Mouse (Mus musculus): ENCODE results near the gene Plscr3. TPM values are rescaled to one million over a fixed set of nuclear protein-coding genes. Genes with fewer than 3 reads are reported as not detected.
A peak's percentile ranks its signal among the peaks of the same experiment; 100 is the strongest.

The Plscr3 gene
- total and polyA plus RNA-seq, 3 experiments = 2.5 to 15.3 (median 2.9) TPM

GRCm38 (mm10) chr11:69879711-69880110 lies 33.5 kb downstream of the Plscr3 start:
- Histone ChIP-seq H3K36me3 (replicated peaks in 1 of 2; ENCODE audit: control insufficient read depth in 1 of 2, insufficient read depth in 1 of 2, low read length in 1 of 2) (peaks cover 10 to 47% of the 10 kb centered on the region in 2 experiments), H3K4me2 (ENCODE audit: insufficient read depth, low read depth, poor library complexity, severe bottlenecking) (peak overlapping the region; percentile 41), H3K27ac (ENCODE audit: insufficient read depth, low read depth) (no peak overlapping the region), H3K9ac (ENCODE audit: insufficient read depth, low read depth) (no peak overlapping the region; the same call in 1 of the 2 replicates), H3K9me3 (replicated peaks; ENCODE audit: low read length) (peaks cover 10% of the 10 kb centered on the region), H3K4me1 (ENCODE audit: control insufficient read depth in 1 of 2, insufficient read depth in 2 of 2) (peaks cover 21 to 66% of the 10 kb centered on the region in 2 experiments), H3K4me3 (replicated peaks in 1 of 3; ENCODE audit: low read depth in 2 of 3, low read length in 2 of 3, poor library complexity in 1 of 3) (peak overlapping the region in 1 of 3 experiments; percentile 74), H3K79me2 (replicated peaks; ENCODE audit: control insufficient read depth, extremely low read depth, insufficient read depth, poor library complexity, severe bottlenecking) (no peaks in the 10 kb centered on the region), H3K27me3 (replicated peaks) (no peaks in the 10 kb centered on the region)
- DNase-seq (ENCODE audit: extremely low read depth) = no peak
- TF ChIP-seq EP300 (IDR thresholded peaks at IDR 0.05; ENCODE audit: low read length) = no peak
- TF ChIP-seq RAD21 (IDR thresholded peaks at IDR 0.05; ENCODE audit: low read depth, low read length) = no peak
- no peak for TF ChIP-seq SIN3A (IDR thresholded peaks at IDR 0.05; ENCODE audit: low read length)
- TF ChIP-seq IRF4 (IDR thresholded peaks at IDR 0.05; ENCODE audit: low read depth, low read length) = no peak
- no peak for TF ChIP-seq USF1 (IDR thresholded peaks at IDR 0.05; ENCODE audit: low read depth, low read length)
- TF ChIP-seq MXI1 (IDR thresholded peaks at IDR 0.05; ENCODE audit: low read depth, low read length) = no peak
- TF ChIP-seq RCOR1 (conservative IDR thresholded peaks at IDR 0.05; ENCODE audit: low read depth, low read length) = no peak
- TF ChIP-seq ZC3H11A (IDR thresholded peaks at IDR 0.05; ENCODE audit: low read depth, low read length) = no peak
- in situ Hi-C loops (cut with MboI; ENCODE audit: low pct_ligation_motif_present, low pct_unique_long_range_greater_than_20kb, low sequenced_read_pairs) (loop anchor here (5.0 kb wide), 3 partner anchors 38 to 197 kb away; partner anchors contain the start of genes Fgf11 and Senp3), dilution Hi-C loops (cut with MboI; ENCODE audit: extremely low pct_ligation_motif_present, extremely low pct_unique_long_range_greater_than_20kb, low sequenced_read_pairs) (no loop called here)

DNA sequence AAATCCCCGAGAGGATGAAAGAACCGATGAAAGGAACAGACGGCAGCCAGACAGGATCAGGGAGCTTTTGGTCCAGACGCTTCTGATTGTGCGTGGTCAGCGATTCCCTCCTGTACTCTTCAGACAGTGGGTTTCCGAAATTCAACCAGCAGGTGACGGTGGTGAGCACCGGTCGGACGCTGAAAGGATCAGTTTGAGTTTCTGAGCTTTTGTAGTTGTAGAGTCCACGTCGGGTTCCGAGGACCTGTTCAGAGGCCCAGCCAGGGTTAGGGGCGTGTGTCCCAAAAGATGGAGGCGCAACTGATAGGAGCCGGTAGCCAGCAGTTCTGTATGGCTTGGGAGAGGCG lies 34.3 kb downstream of the Plscr3 start:
- peak overlapping the region; percentile 63 for H3K27ac ChIP-seq (ENCODE audit: insufficient read depth, low read depth)
- dilution Hi-C loops (cut with MboI; ENCODE audit: extremely low pct_ligation_motif_present, extremely low pct_unique_long_range_greater_than_20kb, low sequenced_read_pairs) (no loop called here), in situ Hi-C loops (cut with MboI; ENCODE audit: low pct_ligation_motif_present, low pct_unique_long_range_greater_than_20kb, low sequenced_read_pairs) (loop anchor here (5.0 kb wide), 1 partner anchor 37 kb away; no protein-coding TSS in a partner anchor)
- DNase-seq (ENCODE audit: extremely low read depth) = peak; percentile 88
- H3K79me2 ChIP-seq (replicated peaks; ENCODE audit: control insufficient read depth, extremely low read depth, insufficient read depth, poor library complexity, severe bottlenecking) = no peaks in the 10 kb centered on the region
- peaks cover 21 to 62% of the 10 kb centered on the region in 2 experiments for H3K4me1 ChIP-seq (ENCODE audit: control insufficient read depth in 1 of 2, insufficient read depth in 2 of 2)
- H3K36me3 ChIP-seq (replicated peaks in 1 of 2; ENCODE audit: control insufficient read depth in 1 of 2, insufficient read depth in 1 of 2, low read length in 1 of 2) = peaks cover 17 to 54% of the 10 kb centered on the region in 2 experiments
- H3K4me3 ChIP-seq (replicated peaks in 1 of 3; ENCODE audit: low read depth in 2 of 3, low read length in 2 of 3, poor library complexity in 1 of 3) = peak overlapping the region; percentile 50 to 74 (median 57)
- peak overlapping the region; percentile 56 for H3K9ac ChIP-seq (ENCODE audit: insufficient read depth, low read depth)
- H3K27me3 ChIP-seq (replicated peaks) = no peaks in the 10 kb centered on the region
- H3K4me2 ChIP-seq (ENCODE audit: insufficient read depth, low read depth, poor library complexity, severe bottlenecking) = peak overlapping the region; percentile 41
- H3K9me3 ChIP-seq (replicated peaks; ENCODE audit: low read length) = peaks cover 10% of the 10 kb centered on the region
- TF ChIP-seq POLR2AphosphoS2 (IDR thresholded peaks at IDR 0.05; ENCODE audit: low read depth, low read length) = no peak
- no peak for TF ChIP-seq ZMIZ1 (IDR thresholded peaks at IDR 0.05; ENCODE audit: low read depth, low read length)
- no peak; the same call in 1 of the 2 replicates for TF ChIP-seq UBTF (IDR thresholded peaks at IDR 0.05; ENCODE audit: low read depth, low read length)
- TF ChIP-seq POLR2A (IDR thresholded peaks at IDR 0.05; ENCODE audit: low read depth, low read length) = no peak
- TF ChIP-seq USF2 (conservative IDR thresholded peaks at IDR 0.05; ENCODE audit: low read depth, low read length) = no peak
- peak; percentile 73 for TF ChIP-seq MYC (IDR thresholded peaks at IDR 0.05; ENCODE audit: low read depth, low read length)
- no peak for TF ChIP-seq ELF1 (IDR thresholded peaks at IDR 0.05; ENCODE audit: low read depth, low read length)
- TF ChIP-seq ETS1 (conservative IDR thresholded peaks at IDR 0.05; ENCODE audit: low read depth, low read length) = no peak
- TF ChIP-seq CHD1 (IDR thresholded peaks at IDR 0.05; ENCODE audit: low read depth, low read length) = no peak
- TF ChIP-seq MAX (IDR thresholded peaks at IDR 0.05; ENCODE audit: low read length) = no peak
- no peak; the same call in 1 of the 2 replicates for TF ChIP-seq USF1 (IDR thresholded peaks at IDR 0.05; ENCODE audit: low read depth, low read length)
- TF ChIP-seq MXI1 (IDR thresholded peaks at IDR 0.05; ENCODE audit: low read depth, low read length) = no peak; the same call in 1 of the 2 replicates
- no peak; the same call in 1 of the 2 replicates for TF ChIP-seq JUND (conservative IDR thresholded peaks at IDR 0.05; ENCODE audit: low read depth, low read length)
- TF ChIP-seq ZC3H11A (IDR thresholded peaks at IDR 0.05; ENCODE audit: low read depth, low read length) = no peak
- no peak for TF ChIP-seq JUN (IDR thresholded peaks at IDR 0.05; ENCODE audit: insufficient read depth, low read depth, low read length)
- peak; percentile 93 for TF ChIP-seq SMC3 (IDR thresholded peaks at IDR 0.05; ENCODE audit: low read depth, low read length)
- no peak for TF ChIP-seq KAT2A (IDR thresholded peaks at IDR 0.05; ENCODE audit: insufficient replicate concordance, low read length)
- TF ChIP-seq MEF2A (IDR thresholded peaks at IDR 0.05; ENCODE audit: borderline replicate concordance, low read depth, low read length) = peak; percentile 13; the same call in 1 of the 2 replicates
- no peak for TF ChIP-seq EP300 (IDR thresholded peaks at IDR 0.05; ENCODE audit: low read length)
- TF ChIP-seq ZNF384 (IDR thresholded peaks at IDR 0.05; ENCODE audit: low read depth, low read length) = no peak
- no peak for TF ChIP-seq E2F4 (IDR thresholded peaks at IDR 0.05; ENCODE audit: insufficient replicate concordance, low read depth, low read length)
- TF ChIP-seq RAD21 (IDR thresholded peaks at IDR 0.05; ENCODE audit: low read depth, low read length) = peak; percentile 64
- TF ChIP-seq ZKSCAN1 (IDR thresholded peaks at IDR 0.05; ENCODE audit: borderline replicate concordance, low read depth, low read length) = no peak
- no peak for TF ChIP-seq TBP (conservative IDR thresholded peaks at IDR 0.05; ENCODE audit: low read depth, low read length)
- peak; percentile 41; the same call in 1 of the 2 replicates for TF ChIP-seq CHD2 (IDR thresholded peaks at IDR 0.05; ENCODE audit: low read length)
- no peak for TF ChIP-seq MAZ (IDR thresholded peaks at IDR 0.05; ENCODE audit: low read depth, low read length)
- no peak for TF ChIP-seq NRF1 (IDR thresholded peaks at IDR 0.05; ENCODE audit: low read depth, low read length)
- TF ChIP-seq BHLHE40 (IDR thresholded peaks at IDR 0.05; ENCODE audit: low read depth, low read length) = no peak
- peak; percentile 62 for TF ChIP-seq SIN3A (IDR thresholded peaks at IDR 0.05; ENCODE audit: low read length)
- no peak for TF ChIP-seq PAX5 (IDR thresholded peaks at IDR 0.05; ENCODE audit: low read length)
